Mouse (Mus musculus): ENCODE measurements at regions not wholly inside any gene's neighbourhood (a gene's known extent, or its start where the extent isn't known, plus 50 kb on each side); places are given as distances from the start of the nearest gene placed in this dataset.
"Not testable (repeated sequence)": the region's sequence is repeated elsewhere in the genome, so short reads cannot be mapped to it uniquely, and the experiment has no call there.

GRCm38 (mm10) chr10:19297669-19298068, 58.7 kb upstream of the Olig3 start:
- Histone ChIP-seq H3K9me3 (ENCODE audit: low read length) (no peaks in the 10 kb centered on the region), H3K36me3 (ENCODE audit: insufficient read depth, low read length) (no peaks in the 10 kb centered on the region), H3K9ac (replicated peaks; ENCODE audit: low read length) (no peak overlapping the region), H3K27me3 (ENCODE audit: insufficient read depth, low read length) (no peaks in the 10 kb centered on the region), H3K27ac (no peak overlapping the region), H3K4me2 (ENCODE audit: low read depth, low read length) (no peak overlapping the region), H3K4me1 (ENCODE audit: insufficient read depth, low read length) (no peaks in the 10 kb centered on the region), H3K4me3 (ENCODE audit: low read length) (no peak overlapping the region)
- 60% methylated on average over 3 of the region's 3 CpGs for WGBS
- ATAC-seq (no peak), DNase-seq (ENCODE audit: low spot score) (no peak)
- peak; percentile 42 for TF ChIP-seq CTCF (IDR thresholded peaks at IDR 0.05; ENCODE audit: low read depth)

- Histone ChIP-seq H3K4me1 (ENCODE audit: insufficient read depth, low read length) (no peaks in the 10 kb centered on the region), H3K27me3 (ENCODE audit: insufficient read depth, low read length) (no peaks in the 10 kb centered on the region), H3K9me3 (ENCODE audit: low read length) (no peaks in the 10 kb centered on the region), H3K36me3 (ENCODE audit: insufficient read depth, low read length) (no peaks in the 10 kb centered on the region), H3K4me3 (ENCODE audit: low read length) (no peak overlapping the region), H3K27ac (no peak overlapping the region), H3K4me2 (ENCODE audit: low read depth, low read length) (no peak overlapping the region), H3K9ac (replicated peaks; ENCODE audit: low read length) (no peak overlapping the region)
- 72% methylated on average over 7 of the region's 7 CpGs for WGBS
- no peak for TF ChIP-seq CTCF (IDR thresholded peaks at IDR 0.05; ENCODE audit: low read depth)
- ATAC-seq (no peak), DNase-seq (ENCODE audit: low spot score) (no peak)
These were observed 60.8 kb upstream of the Olig3 start for GRCm38 (mm10) chr10:19295388-19296013.

- Histone ChIP-seq H3K27ac (no peak overlapping the region), H3K9ac (replicated peaks; ENCODE audit: low read length) (no peak overlapping the region), H3K4me3 (ENCODE audit: low read length) (no peak overlapping the region), H3K36me3 (ENCODE audit: insufficient read depth, low read length) (no peaks in the 10 kb centered on the region), H3K27me3 (ENCODE audit: insufficient read depth, low read length) (no peaks in the 10 kb centered on the region), H3K9me3 (ENCODE audit: low read length) (no peaks in the 10 kb centered on the region), H3K4me1 (ENCODE audit: insufficient read depth, low read length) (no peaks in the 10 kb centered on the region), H3K4me2 (ENCODE audit: low read depth, low read length) (no peak overlapping the region)
- 77% methylated on average over 5 of the region's 5 CpGs for WGBS
- DNase-seq (ENCODE audit: low spot score) (no peak), ATAC-seq (no peak)
- TF ChIP-seq CTCF (IDR thresholded peaks at IDR 0.05; ENCODE audit: low read depth), result no peak
These were observed 64.9 kb upstream of the Olig3 start for GRCm38 (mm10) chr10:19291474-19291873.

- 86% methylated on average over 3 of the region's 3 CpGs for WGBS
- not testable (repeated sequence) for ATAC-seq; DNase-seq (ENCODE audit: low spot score)
These were observed 65.3 kb upstream of the Olig3 start for GRCm38 (mm10) chr10:19291039-19291438.

GRCm38 (mm10) chr10:19282166-19282565, 74.2 kb upstream of the Olig3 start:
- Histone ChIP-seq H3K27ac (no peak overlapping the region), H3K27me3 (ENCODE audit: insufficient read depth, low read length) (no peaks in the 10 kb centered on the region), H3K9me3 (ENCODE audit: low read length) (no peaks in the 10 kb centered on the region), H3K4me3 (ENCODE audit: low read length) (no peak overlapping the region), H3K4me2 (ENCODE audit: low read depth, low read length) (no peak overlapping the region), H3K9ac (replicated peaks; ENCODE audit: low read length) (no peak overlapping the region), H3K36me3 (ENCODE audit: insufficient read depth, low read length) (no peaks in the 10 kb centered on the region), H3K4me1 (ENCODE audit: insufficient read depth, low read length) (peaks cover 3% of the 10 kb centered on the region)
- no peak for ATAC-seq
- WGBS, result 70% methylated on average over 3 of the region's 3 CpGs
- DNase-seq (ENCODE audit: low spot score), result peak; percentile 4
- no peak for TF ChIP-seq CTCF (IDR thresholded peaks at IDR 0.05; ENCODE audit: low read depth)

More at GRCm38 (mm10) chr10:19291039-19291438, 65.3 kb upstream of the Olig3 start:
- H3K4me2 ChIP-seq (ENCODE audit: low read depth, low read length); H3K9ac ChIP-seq (replicated peaks; ENCODE audit: low read length); H3K27ac ChIP-seq; H3K36me3 ChIP-seq (ENCODE audit: insufficient read depth, low read length); H3K4me1 ChIP-seq (ENCODE audit: insufficient read depth, low read length); H3K4me3 ChIP-seq (ENCODE audit: low read length); H3K9me3 ChIP-seq (ENCODE audit: low read length); H3K27me3 ChIP-seq (ENCODE audit: insufficient read depth, low read length): not testable (repeated sequence)

GRCm38 (mm10) chr10:19281021-19281420, 75.3 kb upstream of the Olig3 start:
- no peaks in the 10 kb centered on the region for H3K27me3 ChIP-seq (ENCODE audit: insufficient read depth, low read length)
- TF ChIP-seq CTCF (IDR thresholded peaks at IDR 0.05; ENCODE audit: low read depth), result no peak
- H3K4me2 ChIP-seq (ENCODE audit: low read depth, low read length), result no peak overlapping the region
- no peak overlapping the region for H3K27ac ChIP-seq
- DNase-seq (ENCODE audit: low spot score) (peak; percentile 25), ATAC-seq (no peak)
- 61% methylated on average over 4 of the region's 4 CpGs for WGBS
- no peak overlapping the region for H3K4me3 ChIP-seq (ENCODE audit: low read length)
- H3K9me3 ChIP-seq (ENCODE audit: low read length), result no peaks in the 10 kb centered on the region
- H3K36me3 ChIP-seq (ENCODE audit: insufficient read depth, low read length), result no peaks in the 10 kb centered on the region
- H3K9ac ChIP-seq (replicated peaks; ENCODE audit: low read length), result no peak overlapping the region
- peaks cover 3% of the 10 kb centered on the region for H3K4me1 ChIP-seq (ENCODE audit: insufficient read depth, low read length)

- Histone ChIP-seq H3K4me2 (ENCODE audit: low read depth, low read length) (no peak overlapping the region), H3K9ac (replicated peaks; ENCODE audit: low read length) (no peak overlapping the region), H3K4me1 (ENCODE audit: insufficient read depth, low read length) (peaks cover 3% of the 10 kb centered on the region), H3K27ac (no peak overlapping the region), H3K9me3 (ENCODE audit: low read length) (no peaks in the 10 kb centered on the region), H3K4me3 (ENCODE audit: low read length) (no peak overlapping the region), H3K27me3 (ENCODE audit: insufficient read depth, low read length) (no peaks in the 10 kb centered on the region), H3K36me3 (ENCODE audit: insufficient read depth, low read length) (no peaks in the 10 kb centered on the region)
- DNase-seq (ENCODE audit: low spot score) (no peak), ATAC-seq (no peak)
- TF ChIP-seq CTCF (IDR thresholded peaks at IDR 0.05; ENCODE audit: low read depth), result no peak
- 69% methylated on average over 5 of the region's 5 CpGs for WGBS
These were observed 78.0 kb upstream of the Olig3 start for GRCm38 (mm10) chr10:19278189-19278842.

All from hindbrain, postnatal 0 days (tissue).